Mouse (Mus musculus) limb, embryonic 10.5 days (tissue): ENCODE results near the gene Eif2s2. TPM values are rescaled to one million over a fixed set of nuclear protein-coding genes. Genes with fewer than 3 reads are reported as not detected.
A peak's percentile ranks its signal among the peaks of the same experiment; 100 is the strongest.
"Not testable (repeated sequence)": the region's sequence is repeated elsewhere in the genome, so short reads cannot be mapped to it uniquely, and the experiment has no call there.

Experiments
- DNase-seq: peaks from one replicate; pipeline ENCODE4 v3.0.0-alpha.2; 2017; ENCODE audit warnings: low spot score
- H3K27ac ChIP-seq: fragments of 300-500 bp; sonication (generic); 2 replicates; pipeline ENCODE4 v1.5.1; 2016; ENCODE audit warnings: mild to moderate bottlenecking
- H3K27me3 ChIP-seq: fragments of 300-500 bp; sonication (generic); 2 replicates; pipeline ENCODE4 v1.6.1; 2016; ENCODE audit warnings: low read depth, mild to moderate bottlenecking; ENCODE audit not compliant: poor library complexity, severe bottlenecking
- H3K36me3 ChIP-seq: fragments of 300-500 bp; sonication (generic); 2 replicates; pipeline ENCODE4 v1.6.1; 2016; ENCODE audit warnings: mild to moderate bottlenecking, moderate library complexity
- H3K4me1 ChIP-seq: fragments of 300-500 bp; sonication (generic); 2 replicates; pipeline ENCODE4 v1.6.1; 2016
- H3K4me3 ChIP-seq: fragments of 300-500 bp; sonication (generic); 2 replicates; pipeline ENCODE4 v1.5.1; 2016; ENCODE audit warnings: mild to moderate bottlenecking, moderate library complexity
- H3K9me3 ChIP-seq: fragments of 300-500 bp; sonication (generic); replicated peaks from 2 replicates; pipeline ENCODE4 v1.6.1; 2016; ENCODE audit warnings: mild to moderate bottlenecking
- WGBS: fragments of 180-500 bp; shearing (Covaris S2); methylation state at CpG from one replicate; pipeline ENCODE4 v1.1.7; 2016; 5-methylcytosine and 5-hydroxymethylcytosine counted together
- polyA plus RNA-seq: library from polyadenylated mRNA; unstranded; fragments of >200 nt; fragmentation: Nextera tagmentation; extraction: Ambion mirVana; gene quantifications from 2 replicates; pipeline ENCODE4 v1.2.1, GENCODE M21; 2016

Gene Eif2s2
- polyA plus RNA-seq, 1 experiment from 2014 or later = 122 TPM

DNA sequence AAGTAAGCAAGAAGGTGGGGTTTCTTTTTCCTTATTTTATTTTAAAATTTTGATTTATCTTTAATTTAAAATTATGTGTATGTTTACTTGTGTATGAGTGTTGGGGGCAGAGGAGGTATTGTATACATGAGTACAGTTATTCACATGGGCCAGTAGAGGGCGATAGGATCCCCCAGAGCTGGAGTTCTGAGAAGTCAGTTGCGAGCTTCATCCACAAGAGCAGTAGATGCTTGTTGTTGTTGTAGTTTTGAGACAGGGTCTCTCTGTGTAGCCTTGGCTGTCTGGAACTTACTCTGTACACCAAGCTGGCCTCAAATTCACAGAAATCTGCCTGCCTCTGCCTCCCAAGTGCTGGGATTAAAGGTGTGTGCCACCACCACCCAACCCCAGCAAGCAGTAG, 23.8 kb upstream of the Eif2s2 start:
- peak; percentile 62 for DNase-seq

GRCm38 (mm10) chr2:154915922-154916541, 23.3 kb upstream of the Eif2s2 start:
- WGBS = 29% methylated on average over 12 of the region's 12 CpGs
- Histone ChIP-seq H3K36me3 (no peaks in the 10 kb centered on the region), H3K27me3 (no peaks in the 10 kb centered on the region), H3K4me1 (peaks cover 28% of the 10 kb centered on the region), H3K4me3 (0 out of 2 replicates have a peak overlapping the region, but pooled peaks have one; percentile 12), H3K9me3 (no peaks in the 10 kb centered on the region), H3K27ac (peak overlapping the region; percentile 76)
- peak; percentile 58 for DNase-seq

More for the DNA sequence above, 23.8 kb upstream of the Eif2s2 start:
- Histone ChIP-seq H3K4me1 (peaks cover 29% of the 10 kb centered on the region), H3K4me3 (0 out of 2 replicates have a peak overlapping the region, but pooled peaks have one; percentile 12), H3K27ac (peak overlapping the region; percentile 76), H3K27me3 (no peaks in the 10 kb centered on the region), H3K36me3 (no peaks in the 10 kb centered on the region), H3K9me3 (no peaks in the 10 kb centered on the region)
- 17% methylated on average over 2 of the region's 2 CpGs for WGBS

DNA sequence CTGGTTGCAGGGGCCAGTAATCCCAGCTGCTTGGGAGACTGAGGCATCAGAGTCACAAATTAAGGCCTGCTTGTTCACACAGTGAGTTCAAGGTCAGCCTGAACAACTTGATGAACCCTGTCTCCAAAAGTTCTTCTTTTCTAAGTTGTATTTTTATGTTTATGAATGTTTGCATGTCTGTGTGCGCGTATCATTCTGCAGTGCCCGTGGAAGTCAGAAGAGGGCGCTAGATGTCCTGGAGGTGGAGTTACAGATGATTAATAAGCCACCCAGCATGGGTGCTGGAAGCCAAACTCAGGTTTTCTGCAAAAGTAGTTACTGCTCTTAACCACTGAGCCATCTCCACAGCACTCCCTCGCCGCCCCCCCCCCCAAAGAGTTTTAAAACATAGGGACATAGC, 17.1 kb upstream of the Eif2s2 start:
- Histone ChIP-seq H3K9me3 (no peaks in the 10 kb centered on the region), H3K36me3 (no peaks in the 10 kb centered on the region), H3K4me3 (no peak overlapping the region), H3K27me3 (no peaks in the 10 kb centered on the region), H3K4me1 (peaks cover 14% of the 10 kb centered on the region), H3K27ac (no peak overlapping the region)
- no peak for DNase-seq
- 78% methylated on average over 6 of the region's 6 CpGs for WGBS

GRCm38 (mm10) chr2:154908223-154908622, 15.5 kb upstream of the Eif2s2 start:
- WGBS = 50% methylated on average over 2 of the region's 2 CpGs
- H3K4me1 ChIP-seq = peaks cover 14% of the 10 kb centered on the region

GRCm38 (mm10) chr2:154905796-154906195, 13.1 kb upstream of the Eif2s2 start:
- no peak for DNase-seq
- Histone ChIP-seq H3K27me3 (no peaks in the 10 kb centered on the region), H3K4me1 (peaks cover 14% of the 10 kb centered on the region), H3K27ac (no peak overlapping the region), H3K36me3 (no peaks in the 10 kb centered on the region), H3K9me3 (no peaks in the 10 kb centered on the region), H3K4me3 (no peak overlapping the region)
- 53% methylated on average over 2 of the region's 2 CpGs for WGBS

More at GRCm38 (mm10) chr2:154908223-154908622, 15.5 kb upstream of the Eif2s2 start:
- H3K4me3 ChIP-seq, DNase-seq, H3K27ac ChIP-seq, H3K36me3 ChIP-seq, H3K27me3 ChIP-seq, H3K9me3 ChIP-seq: not testable (repeated sequence)

- Histone ChIP-seq H3K4me1 (peaks cover 14% of the 10 kb centered on the region), H3K4me3 (no peak overlapping the region), H3K9me3 (no peaks in the 10 kb centered on the region), H3K27me3 (no peaks in the 10 kb centered on the region), H3K27ac (no peak overlapping the region), H3K36me3 (no peaks in the 10 kb centered on the region)
- no peak for DNase-seq
- WGBS = 92% methylated on average over 3 of the region's 3 CpGs
Measured at GRCm38 (mm10) chr2:154902111-154902510, 9.4 kb upstream of the Eif2s2 start.

- H3K27me3 ChIP-seq, DNase-seq, H3K36me3 ChIP-seq, H3K9me3 ChIP-seq, H3K27ac ChIP-seq, H3K4me1 ChIP-seq, H3K4me3 ChIP-seq: not testable (repeated sequence)
- WGBS = 88% methylated on average over 4 of the region's 4 CpGs
Measured at GRCm38 (mm10) chr2:154899412-154899811, 6.7 kb upstream of the Eif2s2 start.

- H3K4me1 ChIP-seq, DNase-seq: not testable (repeated sequence)
- WGBS = 90% methylated on average over 8 of the region's 8 CpGs
Measured at GRCm38 (mm10) chr2:154899004-154899403, 6.3 kb upstream of the Eif2s2 start.

GRCm38 (mm10) chr2:154893548-154893947, 813 bp upstream of the Eif2s2 start:
- Histone ChIP-seq H3K36me3 (peaks cover 11% of the 10 kb centered on the region), H3K4me1 (peaks cover 18% of the 10 kb centered on the region), H3K27ac (no peak overlapping the region), H3K27me3 (no peaks in the 10 kb centered on the region), H3K9me3 (no peaks in the 10 kb centered on the region), H3K4me3 (peak overlapping the region; percentile 92)
- no peak for DNase-seq
- 67% methylated on average over 4 of the region's 4 CpGs for WGBS

More at GRCm38 (mm10) chr2:154899004-154899403, 6.3 kb upstream of the Eif2s2 start:
- H3K27ac ChIP-seq, H3K4me3 ChIP-seq, H3K36me3 ChIP-seq, H3K27me3 ChIP-seq, H3K9me3 ChIP-seq: not testable (repeated sequence)

DNA sequence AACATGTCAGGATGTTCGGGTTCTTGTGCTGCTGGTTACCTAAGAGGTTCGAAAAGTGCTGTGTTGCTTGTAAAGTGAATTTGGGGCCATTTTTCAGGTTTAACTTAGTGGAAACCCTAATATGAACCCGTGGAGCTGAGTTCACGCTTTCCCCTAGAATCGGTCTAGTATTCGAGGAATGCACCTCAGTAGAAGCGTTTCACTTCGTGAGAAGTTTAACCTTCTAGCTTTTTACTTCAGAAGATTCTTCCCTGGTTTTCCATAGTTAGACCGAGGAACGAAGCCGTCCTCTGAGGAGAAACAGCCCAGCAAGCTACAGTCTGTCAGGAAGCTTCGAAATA, 280 bp upstream of the Eif2s2 start:
- Histone ChIP-seq H3K4me1 (peaks cover 18% of the 10 kb centered on the region), H3K27ac (peak overlapping the region; percentile 92), H3K9me3 (no peaks in the 10 kb centered on the region), H3K36me3 (peaks cover 17% of the 10 kb centered on the region), H3K4me3 (peak overlapping the region; percentile 92), H3K27me3 (no peaks in the 10 kb centered on the region)
- 14% methylated on average over 12 of the region's 12 CpGs for WGBS
- DNase-seq = no peak

DNA sequence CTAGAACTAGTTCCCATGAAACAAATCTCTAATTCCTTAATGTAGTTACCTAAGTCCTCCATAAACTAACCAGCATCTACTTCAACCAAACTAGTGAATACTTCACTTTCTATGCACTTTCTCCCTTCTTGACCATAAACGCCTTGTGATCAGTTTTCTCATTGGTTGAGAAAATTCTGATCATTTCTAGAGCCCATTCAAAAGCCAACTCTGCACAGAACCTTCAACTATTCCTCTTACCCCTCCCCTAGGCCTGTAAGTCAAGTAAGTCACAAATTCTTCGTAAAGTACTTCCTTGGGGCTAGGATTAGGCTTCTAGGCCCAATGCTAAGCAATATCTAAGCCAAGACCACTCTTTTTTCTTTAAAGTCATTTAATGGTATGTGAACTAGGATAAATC, 1.1 kb downstream of the Eif2s2 start:
- Histone ChIP-seq H3K27me3 (no peaks in the 10 kb centered on the region), H3K9me3 (no peaks in the 10 kb centered on the region), H3K27ac (peak overlapping the region; percentile 92), H3K4me1 (peaks cover 18% of the 10 kb centered on the region), H3K36me3 (peaks cover 31% of the 10 kb centered on the region), H3K4me3 (peak overlapping the region; percentile 92)
- DNase-seq = no peak
- WGBS = 21% methylated on average over 2 of the region's 2 CpGs

- Histone ChIP-seq H3K4me3 (no peak overlapping the region), H3K27me3 (no peaks in the 10 kb centered on the region), H3K27ac (no peak overlapping the region), H3K4me1 (no peaks in the 10 kb centered on the region), H3K36me3 (peaks cover 98% of the 10 kb centered on the region), H3K9me3 (no peaks in the 10 kb centered on the region)
- 93% methylated on average over 2 of the region's 2 CpGs for WGBS
- no peak for DNase-seq
Measured at GRCm38 (mm10) chr2:154876621-154877020, 16.1 kb downstream of the Eif2s2 start.

DNA sequence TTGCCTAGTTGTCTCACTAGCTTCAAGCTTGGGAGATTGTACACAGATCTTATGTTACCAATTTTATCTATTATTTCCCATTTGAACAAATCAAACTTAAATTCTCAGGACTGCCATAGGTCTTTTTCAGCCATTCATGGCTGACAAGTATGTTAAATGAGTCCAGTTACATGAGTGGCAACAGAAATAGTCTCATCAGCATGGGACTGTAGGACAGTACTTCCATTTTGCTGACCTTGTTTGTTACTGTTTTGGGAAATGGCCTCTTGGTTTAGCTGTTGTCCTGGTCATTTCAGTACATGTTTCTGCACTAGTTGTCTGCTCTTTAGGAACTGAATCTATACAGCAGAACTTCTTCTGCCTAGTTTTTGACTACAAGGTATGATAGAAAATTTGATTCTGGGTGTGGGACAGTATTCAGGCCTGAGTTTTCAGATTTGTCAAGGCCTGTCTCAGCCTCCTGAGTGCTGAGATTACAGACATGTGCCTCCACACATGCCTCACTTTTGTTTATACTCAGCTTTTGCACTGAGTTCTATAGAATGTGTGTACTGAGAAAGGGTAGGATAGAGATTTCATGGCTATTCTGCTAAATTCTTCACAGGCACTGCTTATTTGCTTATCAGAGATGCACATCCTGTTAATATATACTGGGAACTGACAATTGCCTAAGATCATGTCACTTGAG, 22.6 kb downstream of the Eif2s2 start:
- H3K27me3 ChIP-seq = no peaks in the 10 kb centered on the region
- no peak overlapping the region for H3K4me3 ChIP-seq
- H3K27ac ChIP-seq = no peak overlapping the region
- no peaks in the 10 kb centered on the region for H3K9me3 ChIP-seq
- no peaks in the 10 kb centered on the region for H3K4me1 ChIP-seq
- DNase-seq = no peak
- peaks cover 98% of the 10 kb centered on the region for H3K36me3 ChIP-seq
